Mouse (Mus musculus) fat pad, adult 2 months (tissue): ENCODE data around the gene Brpf3.
"Not testable (repeated sequence)": the region's sequence is repeated elsewhere in the genome, so short reads cannot be mapped to it uniquely, and the experiment has no call there.

Experiments
- DNase-seq: peaks from one replicate; pipeline ENCODE4 v3.0.0-alpha.2; 2011; ENCODE audit warnings: low read depth, low spot score; ENCODE audit errors: extremely low read depth

Brpf3 gene

DNA sequence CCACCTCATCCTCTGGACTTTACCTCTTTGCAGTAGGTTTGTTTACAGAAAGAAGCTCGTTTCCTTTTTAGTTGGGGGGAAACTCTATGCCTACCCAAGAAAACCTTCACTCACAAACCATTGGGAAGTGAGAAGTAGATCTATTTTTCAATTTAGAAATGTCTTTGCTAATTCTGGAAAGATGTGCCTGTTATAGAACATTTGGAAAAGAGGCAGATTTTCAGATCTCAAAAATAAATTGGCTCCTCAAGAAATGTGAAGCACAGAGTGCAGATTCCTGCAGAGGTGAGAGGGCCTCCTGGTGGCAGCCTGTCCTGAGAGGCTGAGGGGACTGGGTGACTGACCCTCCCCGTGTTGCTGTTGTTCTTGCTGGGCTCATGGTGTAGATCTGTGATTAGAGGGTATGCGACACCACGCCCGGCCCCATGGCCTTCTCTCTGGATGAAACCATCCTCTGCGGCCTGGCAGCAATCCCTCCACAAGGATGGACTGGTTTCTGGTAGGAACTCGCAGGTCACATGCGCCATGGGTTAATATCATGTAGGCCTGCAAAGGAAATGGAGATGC lies 26.9 kb downstream of the Brpf3 start:
- no peak for DNase-seq

DNA sequence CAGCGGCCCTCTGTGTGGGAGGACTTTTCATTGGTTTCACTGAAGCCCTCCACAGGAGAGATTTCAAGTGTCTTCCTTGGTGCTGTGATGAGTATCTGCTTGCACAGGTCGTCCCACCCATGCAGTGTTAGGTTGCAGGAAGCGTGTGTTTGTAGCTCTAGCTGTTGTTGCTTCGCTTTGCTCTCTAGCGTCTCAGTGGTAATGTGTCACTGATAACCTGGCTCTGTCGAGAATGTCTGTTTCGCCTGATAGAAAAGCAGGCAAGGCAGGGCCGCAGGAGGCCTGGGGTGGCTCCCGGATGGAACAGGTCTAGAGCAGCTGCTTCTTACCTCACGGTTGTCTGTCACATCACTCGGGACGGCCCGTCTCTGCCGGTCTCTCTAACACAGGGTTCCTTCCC lies 28.2 kb downstream of the Brpf3 start:
- DNase-seq: no peak

DNA sequence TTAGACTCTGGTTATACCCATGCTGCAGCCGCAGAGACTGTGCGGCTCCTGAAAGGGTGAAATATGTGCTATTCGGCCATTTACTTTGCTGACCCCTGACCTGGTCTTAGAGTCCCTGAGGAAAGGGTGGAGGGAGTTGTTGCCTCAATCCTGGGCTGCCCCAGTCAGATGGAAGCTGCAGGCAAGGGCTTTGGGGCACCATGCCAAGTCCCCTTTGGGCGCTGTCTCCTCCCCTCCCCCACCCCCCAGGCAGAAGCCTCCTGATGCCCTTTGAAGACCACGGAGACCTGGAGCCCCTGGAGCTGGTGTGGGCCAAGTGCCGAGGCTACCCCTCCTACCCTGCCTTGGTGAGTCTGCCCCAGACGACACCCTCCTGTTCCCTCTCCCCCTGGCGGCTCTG lies 30.2 kb downstream of the Brpf3 start:
- DNase-seq: no peak

DNA sequence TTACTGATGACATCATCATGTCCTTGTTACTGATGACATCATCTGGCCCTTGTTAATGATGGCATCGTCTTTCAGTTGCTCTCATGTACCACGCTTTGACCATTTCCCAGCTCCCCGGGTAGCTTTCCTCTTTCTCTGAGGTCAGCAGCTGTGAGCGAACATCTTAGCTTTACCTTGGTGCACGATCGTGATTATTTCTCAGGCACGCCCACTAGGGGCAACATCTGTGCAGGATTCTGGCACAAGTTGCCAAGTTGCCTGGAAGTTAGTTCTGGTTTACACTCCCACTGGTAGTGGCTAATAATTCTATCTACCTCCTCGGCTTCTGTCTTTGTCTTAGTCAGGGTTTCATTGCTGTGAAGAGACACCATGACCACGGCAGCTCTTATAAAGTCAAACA lies 31.1 kb downstream of the Brpf3 start:
- no peak for DNase-seq

DNA sequence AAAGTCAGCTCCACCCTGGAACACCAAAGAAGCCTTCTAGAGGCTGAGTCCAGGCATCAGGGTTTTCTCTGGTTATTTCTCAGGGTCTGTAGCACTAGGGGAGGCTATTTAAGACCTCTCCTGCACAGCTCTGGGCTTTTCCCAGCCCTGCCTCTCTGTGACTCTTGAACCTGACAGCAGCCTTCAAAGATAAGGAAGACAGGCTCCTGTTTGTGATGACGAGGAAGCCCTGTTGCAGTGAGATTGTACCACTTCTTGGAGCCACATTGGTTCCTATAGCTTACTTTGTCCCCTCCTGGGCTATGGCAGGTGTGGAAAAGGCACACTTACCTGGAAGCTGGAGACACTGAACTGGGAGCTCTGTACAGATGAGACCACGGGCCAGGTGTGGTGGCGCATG lies 32.0 kb downstream of the Brpf3 start:
- no peak for DNase-seq

DNA sequence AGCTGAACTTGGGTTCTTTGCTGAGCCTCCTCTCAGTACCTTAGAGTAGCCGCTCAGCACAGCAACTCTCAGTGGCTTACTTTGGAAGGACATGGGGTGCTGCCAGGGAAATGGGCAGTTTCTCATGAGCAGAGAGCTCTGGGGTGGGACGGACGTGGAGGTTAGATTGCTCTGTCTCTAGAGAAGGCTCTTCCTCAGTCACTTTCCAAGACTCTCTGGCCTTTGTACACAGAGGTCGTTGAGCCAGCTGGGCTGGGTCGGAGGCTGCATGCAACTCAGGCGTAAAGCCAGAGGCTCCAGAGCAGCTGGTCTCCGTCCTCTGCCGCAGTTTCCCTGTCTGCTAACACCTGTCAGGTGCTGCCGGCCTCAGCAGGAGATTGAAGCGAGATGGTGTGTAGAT lies 33.8 kb downstream of the Brpf3 start:
- DNase-seq: no peak

DNA sequence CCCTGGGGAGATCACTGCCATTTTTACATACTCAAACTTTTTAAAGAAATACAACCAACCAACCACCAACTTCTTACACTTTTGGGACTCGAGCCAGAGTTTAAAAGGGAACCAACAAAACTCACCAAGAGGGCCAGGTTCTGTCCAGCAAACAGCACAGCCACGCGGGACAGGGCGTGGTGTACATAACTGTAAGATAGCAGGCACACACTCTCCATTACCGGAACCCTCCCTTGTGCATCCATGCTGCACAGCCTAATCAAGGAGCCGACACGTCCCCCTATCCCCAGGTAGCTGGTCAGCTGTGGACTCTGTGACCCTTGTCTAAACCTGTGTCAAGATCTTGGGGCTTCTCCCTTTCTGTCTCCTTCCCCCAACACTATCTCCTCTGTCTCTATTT lies 37.0 kb downstream of the Brpf3 start:
- DNase-seq: no peak

DNA sequence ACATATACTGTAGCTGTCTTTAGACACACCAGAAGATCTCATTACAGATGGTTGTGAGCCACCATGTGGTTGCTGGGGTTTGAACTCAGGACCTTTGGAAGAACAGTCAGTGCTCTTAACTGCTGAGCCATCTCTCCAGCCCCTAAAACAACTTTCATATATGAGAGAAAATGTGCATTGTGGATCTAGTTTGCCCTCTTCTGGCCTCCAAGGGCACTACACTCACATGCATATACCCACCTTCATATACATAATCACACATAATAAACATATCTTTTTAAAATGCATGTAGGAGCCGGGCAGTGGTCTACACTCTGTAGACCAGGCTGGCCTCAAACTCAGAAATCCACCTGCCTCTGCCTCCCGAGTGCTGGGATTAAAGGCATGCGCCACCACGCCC lies 41.1 kb downstream of the Brpf3 start:
- not testable (repeated sequence) for DNase-seq

DNA sequence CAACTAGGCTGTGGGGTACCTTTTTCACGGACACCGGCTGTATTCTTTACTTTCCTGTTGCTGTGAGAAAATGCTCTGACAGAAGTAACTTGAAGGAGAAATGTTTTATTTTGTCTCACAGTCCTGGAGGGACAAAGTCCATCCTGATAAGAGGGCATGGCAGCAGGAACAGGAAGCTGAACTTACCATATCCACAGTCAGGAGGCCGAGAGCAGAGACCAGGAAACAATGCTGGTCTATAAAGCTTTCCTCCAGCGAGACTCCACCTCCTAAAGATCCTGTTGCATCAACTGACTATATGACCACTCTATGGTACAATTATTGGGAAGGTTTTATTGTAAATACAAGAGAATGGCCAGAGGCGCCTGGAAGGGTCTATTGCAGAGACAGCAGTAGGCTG lies 42.8 kb downstream of the Brpf3 start:
- DNase-seq: no peak

DNA sequence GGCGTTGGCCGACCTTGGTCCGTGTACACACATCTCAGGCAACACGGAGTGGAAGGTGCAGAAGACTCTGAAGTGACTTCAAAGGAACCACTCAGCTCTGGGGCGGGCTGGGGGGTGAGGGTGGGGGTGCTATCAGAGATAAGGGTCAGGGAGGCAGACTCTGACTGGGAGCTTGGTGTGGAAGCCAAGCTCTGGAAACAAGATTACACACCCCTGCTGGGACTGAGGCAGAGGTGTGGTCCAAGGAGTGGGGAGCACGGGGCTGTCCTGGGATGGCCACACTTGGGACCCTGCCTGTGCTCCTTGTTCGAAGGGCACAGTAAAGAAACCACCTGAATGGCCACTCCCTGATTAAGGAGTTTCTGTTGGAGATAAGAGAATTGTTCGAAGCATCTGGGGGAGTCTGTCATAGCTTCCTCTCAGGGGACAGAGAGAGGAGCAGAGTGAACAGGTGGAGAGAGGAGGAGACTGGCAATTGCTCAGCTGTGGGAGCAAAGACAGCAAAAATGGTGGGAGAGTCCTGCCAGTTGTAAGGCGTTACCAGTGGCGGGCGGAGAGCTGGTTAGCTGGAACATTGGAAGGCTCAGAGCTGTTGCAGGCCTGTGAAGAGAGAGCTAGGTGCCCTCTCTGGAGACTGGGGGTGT lies 46.2 kb downstream of the Brpf3 start:
- DNase-seq: no peak

DNA sequence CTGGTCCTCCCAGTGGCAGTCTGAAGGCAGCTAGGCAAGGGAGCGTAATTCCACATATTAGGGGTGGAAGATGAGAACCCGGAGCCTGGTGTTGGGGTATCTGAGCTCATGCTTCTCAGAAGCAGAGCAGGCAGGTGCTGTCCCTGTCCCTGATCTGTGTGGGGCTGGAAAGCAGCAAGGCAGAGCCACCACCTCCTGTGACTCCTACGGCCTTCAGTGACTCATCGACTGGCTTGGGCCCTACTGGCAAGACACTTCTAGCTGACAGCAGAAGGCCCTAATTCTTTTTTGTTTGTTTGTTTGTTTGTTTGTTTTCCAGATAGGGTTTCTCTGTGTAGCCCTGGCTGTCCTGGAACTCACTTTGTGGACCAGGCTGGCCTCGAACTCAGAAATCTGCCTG lies 49.6 kb downstream of the Brpf3 start:
- DNase-seq: no peak

DNA sequence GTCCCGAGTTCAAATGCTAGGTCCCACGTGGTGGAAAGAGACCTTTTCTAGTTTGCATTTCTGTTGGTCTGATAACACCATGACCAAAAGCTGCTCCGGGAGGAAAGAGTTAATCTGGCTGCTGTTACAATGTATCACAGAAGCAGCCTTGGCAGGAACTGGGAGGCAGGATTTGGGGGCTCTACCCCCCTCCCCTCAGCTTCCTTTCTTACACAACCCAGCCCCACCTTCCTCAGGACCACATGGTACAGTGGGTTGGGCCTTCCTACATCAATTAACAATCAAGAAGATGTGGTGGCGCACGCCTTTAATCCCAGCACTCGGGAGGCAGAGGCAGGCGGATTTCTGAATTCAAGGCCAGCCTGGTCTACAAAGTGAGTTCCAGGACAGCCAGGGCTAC lies 53.5 kb downstream of the Brpf3 start:
- DNase-seq: no peak

DNA sequence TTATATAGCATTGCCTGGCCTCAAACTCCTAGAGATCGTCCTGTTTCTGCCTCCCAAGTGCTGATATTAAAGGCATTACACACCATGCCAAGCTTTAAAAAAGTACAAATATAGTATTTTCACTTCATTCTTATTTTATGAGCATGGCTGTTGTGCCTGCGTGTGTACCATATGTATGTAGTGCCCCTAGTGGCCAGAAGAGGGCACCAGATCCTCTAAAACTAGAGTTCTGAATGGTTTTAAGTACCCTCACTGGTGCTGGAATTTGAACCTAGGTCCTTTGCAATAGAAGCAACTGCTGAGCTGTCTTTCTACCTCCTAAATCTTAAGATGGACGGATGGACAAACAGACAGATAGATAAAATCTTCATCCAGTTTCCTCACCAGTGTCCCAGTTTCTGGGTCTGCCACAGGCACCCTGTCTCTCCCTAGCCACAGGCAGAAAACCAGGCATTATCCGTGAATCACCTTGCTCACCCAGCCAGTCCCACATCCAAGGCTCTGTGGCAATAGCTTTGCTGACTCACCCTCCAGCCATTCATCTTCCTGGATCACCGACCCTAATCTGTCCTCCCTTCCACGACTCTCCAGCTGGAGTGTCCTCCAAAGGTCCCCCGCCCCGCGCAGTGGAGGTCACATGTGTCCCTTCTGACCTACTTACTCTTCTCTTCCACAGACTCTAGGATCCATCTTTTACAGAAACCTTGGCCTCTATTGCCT lies 54.4 kb downstream of the Brpf3 start:
- DNase-seq: no peak

DNA sequence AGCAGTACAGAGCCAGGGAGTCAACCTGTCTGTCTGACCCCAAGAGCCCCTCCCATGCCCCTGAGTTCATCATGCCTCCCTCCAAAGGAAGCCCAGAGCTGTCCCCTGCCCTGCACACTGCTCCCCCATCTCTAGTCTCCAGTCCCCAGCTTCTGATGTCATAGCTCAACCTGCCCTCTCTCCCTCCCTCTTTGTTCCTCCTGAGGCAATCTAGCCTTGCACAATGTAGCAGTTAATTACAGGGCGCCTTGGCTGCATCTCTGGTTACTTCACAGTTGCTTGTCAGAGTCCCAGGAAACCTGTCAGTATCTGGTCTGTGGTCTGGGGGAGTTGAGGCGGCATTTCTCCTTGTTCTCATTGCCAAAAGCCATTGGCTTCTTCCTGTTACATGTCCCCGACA lies 55.1 kb downstream of the Brpf3 start:
- DNase-seq: peak; percentile 82

DNA sequence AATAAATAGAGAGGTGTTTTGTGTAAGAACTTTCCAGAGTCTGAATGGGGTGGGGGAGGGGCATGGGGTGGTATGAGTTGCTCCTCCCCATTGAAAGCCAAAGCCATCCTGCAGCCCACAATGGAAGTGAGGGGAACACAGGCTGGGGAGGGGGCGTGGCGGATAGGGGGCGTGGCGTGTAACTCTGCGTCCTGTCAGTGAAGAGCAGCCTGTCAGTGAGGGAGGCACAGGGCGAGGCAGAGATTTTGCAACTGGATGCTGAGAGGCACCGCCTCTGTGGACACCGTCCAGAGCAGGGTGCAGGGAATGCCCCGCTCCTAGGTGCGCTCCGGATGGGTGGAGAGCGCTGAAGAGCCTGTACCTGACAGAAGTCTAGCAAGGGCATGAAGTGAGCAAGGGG lies 57.3 kb downstream of the Brpf3 start, which contains the start of gene Pnpla1:
Gene Pnpla1, plus strand, starts transcription at position 207 of the 400 bp plus-strand sequence.
- DNase-seq: no peak

DNA sequence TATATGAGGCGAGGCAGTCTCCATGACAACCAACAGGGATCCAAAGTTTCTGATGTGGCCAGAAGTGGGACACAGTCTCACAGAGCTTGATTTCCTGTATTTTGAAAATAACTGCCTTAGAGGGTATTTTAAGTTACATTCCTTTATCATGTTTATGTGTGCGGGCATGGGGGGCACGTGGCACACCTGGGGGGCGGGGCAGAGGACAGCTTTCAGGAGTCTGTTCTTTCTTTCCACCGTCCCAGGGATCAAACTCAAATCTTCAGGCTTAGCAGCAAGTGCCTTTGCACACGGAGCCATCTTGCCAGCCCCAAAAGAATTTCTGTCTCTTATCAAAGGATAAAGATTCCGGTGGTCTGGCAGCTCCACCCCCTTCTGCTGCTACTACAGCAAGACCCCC lies 63.0 kb downstream of the Brpf3 start:
- no peak for DNase-seq

DNA sequence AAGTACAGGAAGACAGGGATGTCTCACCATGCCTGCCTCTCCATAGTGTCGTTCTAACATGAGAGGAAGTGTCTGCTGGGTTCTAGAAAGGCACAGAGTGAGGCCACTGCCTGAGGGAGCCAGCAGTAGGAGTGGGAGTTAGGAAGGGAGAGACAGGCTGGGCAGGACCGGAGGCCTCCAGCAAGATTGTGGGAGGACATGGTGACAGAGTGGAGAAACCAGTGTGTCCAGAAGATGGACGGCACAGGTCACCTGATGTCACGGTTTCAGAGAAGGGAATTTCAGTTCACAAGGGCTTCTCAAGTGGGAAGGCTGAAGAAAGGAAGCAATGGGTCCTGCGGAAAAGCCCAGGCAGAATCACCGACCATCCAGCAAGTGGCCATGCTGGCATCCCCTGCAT lies 63.6 kb downstream of the Brpf3 start:
- peak; percentile 77 for DNase-seq

DNA sequence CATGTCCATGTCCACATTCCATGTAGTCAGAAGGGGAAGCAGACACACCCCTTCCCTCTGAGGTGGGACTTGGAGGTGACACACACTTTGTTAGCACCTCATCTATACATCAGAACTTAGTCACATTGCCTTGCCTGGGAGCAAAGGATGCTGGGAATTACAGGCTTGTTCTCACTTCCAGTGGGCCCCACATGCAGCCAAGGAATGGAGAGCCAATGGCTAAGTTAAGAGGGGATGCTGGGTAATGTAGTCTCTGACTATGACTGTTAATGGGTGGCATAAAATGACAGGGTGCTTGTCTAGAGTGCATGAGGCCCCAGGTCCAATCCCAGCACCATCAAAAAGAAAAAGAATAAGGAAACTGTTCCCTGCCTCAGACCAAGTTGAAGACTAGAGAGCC lies 66.0 kb downstream of the Brpf3 start:
- no peak for DNase-seq

DNA sequence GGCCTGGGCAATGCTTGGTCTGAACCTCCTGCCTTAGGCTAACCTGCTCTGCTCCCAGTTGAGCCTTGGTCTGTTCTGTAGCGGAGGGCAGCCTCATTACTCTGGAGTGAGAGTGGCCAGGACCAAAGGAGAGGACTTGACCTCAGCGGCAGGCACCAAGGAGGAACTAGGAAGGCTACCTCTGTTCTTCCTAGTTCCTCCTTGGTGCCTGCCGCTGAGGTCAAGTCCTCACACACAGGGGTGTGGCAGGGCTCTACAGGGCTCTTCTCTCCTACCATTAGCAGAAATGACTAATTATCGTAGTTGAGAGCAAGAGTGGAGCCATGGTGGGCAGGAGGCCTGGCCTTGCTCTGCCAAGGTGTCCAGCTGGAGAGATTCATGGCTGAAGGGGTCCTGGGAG lies 66.5 kb downstream of the Brpf3 start:
- DNase-seq: no peak

DNA sequence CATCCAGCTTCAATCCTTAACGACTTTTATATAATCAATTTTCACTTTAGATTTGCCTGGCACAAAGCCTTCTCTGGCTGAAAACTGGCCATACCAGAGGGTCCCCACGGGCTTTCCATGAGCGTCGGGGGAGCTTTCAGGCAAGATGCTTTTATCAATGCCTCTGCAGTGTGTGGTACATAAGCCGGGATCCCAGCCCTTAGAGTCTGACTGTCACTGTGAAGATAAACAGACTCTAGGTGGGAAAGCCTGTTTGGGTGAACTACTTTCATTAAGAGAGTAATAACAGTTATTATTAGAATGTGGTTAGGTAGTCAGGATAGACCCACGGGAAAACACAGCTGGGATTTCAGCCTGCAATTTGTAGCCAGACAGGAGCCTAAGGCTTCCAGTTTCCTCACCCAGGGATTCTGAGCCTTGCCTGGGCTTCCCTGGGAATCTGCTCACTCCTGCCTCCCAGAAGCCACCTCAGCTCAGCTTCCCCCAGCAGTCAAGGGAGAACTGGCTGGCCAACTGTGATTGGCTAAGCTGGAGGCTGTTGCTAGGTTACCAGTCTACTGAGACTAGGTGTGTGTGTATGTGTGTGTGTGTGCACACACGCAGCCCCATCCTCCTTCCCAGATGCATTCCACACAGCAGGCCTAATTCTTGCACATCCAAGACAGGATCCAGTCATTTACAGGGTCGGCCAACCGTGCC lies 68.7 kb downstream of the Brpf3 start:
- no peak for DNase-seq

DNA sequence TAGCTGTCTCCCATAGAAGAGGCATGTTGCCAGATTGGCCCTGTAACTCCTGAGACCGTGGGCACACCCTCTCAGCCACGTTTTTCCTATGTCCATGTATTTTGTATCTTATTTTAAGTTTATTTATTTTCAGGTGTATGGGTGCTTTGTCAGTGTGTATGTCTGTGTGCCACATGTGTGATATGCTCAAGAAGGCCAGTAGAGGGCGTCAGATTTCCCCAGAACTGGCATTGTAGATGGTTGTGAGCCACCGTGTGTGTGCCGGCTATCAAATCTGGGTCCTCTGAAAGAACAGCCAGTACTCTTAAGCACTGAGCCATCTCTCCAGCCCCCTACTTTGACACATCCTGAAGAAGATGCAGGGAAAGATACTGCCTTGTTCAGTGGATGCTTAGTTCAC lies 69.5 kb downstream of the Brpf3 start:
- DNase-seq: no peak

DNA sequence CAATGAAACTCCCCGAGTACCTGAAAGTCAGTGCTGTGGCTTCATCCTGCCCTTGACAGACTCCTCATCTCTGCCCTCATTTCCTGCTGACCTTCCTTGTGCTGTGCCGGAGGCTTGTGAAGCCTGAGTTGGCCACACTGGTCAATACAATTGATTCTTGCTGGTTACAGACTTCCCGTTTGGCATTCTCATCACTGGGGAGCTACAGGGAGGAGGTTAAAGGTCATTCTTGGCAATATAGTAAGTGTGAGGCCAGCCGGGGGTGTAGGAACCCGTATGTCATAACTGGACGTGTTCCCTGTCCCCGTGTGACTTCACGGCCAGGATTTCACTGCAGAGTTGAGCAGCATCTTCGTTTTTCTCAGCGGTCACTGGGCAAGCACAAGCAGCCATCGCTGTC lies 70.9 kb downstream of the Brpf3 start:
- DNase-seq: no peak
